In the genomic region with DNA sequence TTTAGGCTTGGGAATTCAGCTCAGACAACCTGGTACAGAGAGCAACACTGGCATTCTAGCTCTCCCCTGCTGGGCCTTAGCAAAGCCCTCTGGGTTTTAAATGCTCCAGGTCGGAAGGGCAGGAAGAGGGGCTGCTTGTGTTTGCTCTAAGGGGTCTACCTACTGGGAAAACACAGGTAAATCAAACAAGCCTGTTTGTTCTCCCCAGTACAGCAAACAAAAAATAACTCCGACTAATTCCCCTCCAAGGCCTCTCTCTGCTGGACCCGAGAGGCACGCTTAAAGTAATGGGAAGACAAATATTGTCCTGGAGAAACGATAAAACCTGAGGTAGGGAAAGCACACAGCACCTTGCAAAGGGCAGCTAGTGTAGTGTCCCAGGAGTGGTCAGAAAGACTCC, we compare ENCODE assay signal across 29 mouse cellular contexts.
A peak's percentile ranks its signal among the peaks of the same experiment; 100 is the strongest.
DNase-seq lines count a peak whose midpoint lies in the region; ATAC-seq and TF ChIP-seq lines count a peak whose summit lies in the region.
"Had no signal": no experiment of that assay in that cellular context is flagged by ENCODE, and none has a peak within 500 bp of the region (broad histone marks: within the 10 kb centered on the region; RNA-seq: fewer than 3 reads in every experiment).

No protein-coding gene starts in this region.

- DNase-seq in lung, adult 18-20 months, result no peak
- DNase-seq in yolk sac, embryonic 10.5 days (ENCODE audit: low spot score), result peak; percentile 18
- no peak for DNase-seq in ovary, postnatal 10 days (ENCODE audit: low spot score)
- DNase-seq: adrenal gland, postnatal 10 days; adrenal gland, postnatal 36 days; cerebellum, adult 11-12 months; cerebellum, adult 8-10 months; cerebellum, postnatal 10 days; cerebellum, postnatal 36 days; embryo, embryonic 11 days; gastrocnemius, postnatal 25 days; heart, adult 18-20 months; heart, postnatal 10 days; heart, postnatal 36 days had no signal

- no peak overlapping the region for H3K9ac ChIP-seq in intestine, embryonic 15.5 days
- H3K9ac ChIP-seq in intestine, postnatal 0 days (ENCODE audit: low read depth, low read length), result no peak overlapping the region
- H3K9ac ChIP-seq in lung, embryonic 16.5 days (ENCODE audit: low read length), result no peak overlapping the region
- no peak overlapping the region for H3K9ac ChIP-seq in stomach, embryonic 15.5 days
- H3K9ac ChIP-seq: embryonic facial prominence, embryonic 13.5 days; forebrain, embryonic 12.5 days; forebrain, embryonic 15.5 days; heart, embryonic 12.5 days; heart, embryonic 15.5 days; hindbrain, embryonic 13.5 days had no signal

- no peak overlapping the region for H3K4me2 ChIP-seq in intestine, embryonic 15.5 days (replicated peaks)
- no peak overlapping the region for H3K4me2 ChIP-seq in intestine, postnatal 0 days (replicated peaks; ENCODE audit: low read depth)
- no peak overlapping the region for H3K4me2 ChIP-seq in lung, embryonic 16.5 days (ENCODE audit: low read depth, low read length)
- no peak overlapping the region for H3K4me2 ChIP-seq in stomach, embryonic 15.5 days
- H3K4me2 ChIP-seq: embryonic facial prominence, embryonic 13.5 days; forebrain, embryonic 12.5 days; forebrain, embryonic 15.5 days; heart, embryonic 12.5 days; heart, embryonic 15.5 days; hindbrain, embryonic 13.5 days had no signal

- H3K27ac ChIP-seq in intestine, embryonic 15.5 days, result no peak overlapping the region
- H3K27ac ChIP-seq in intestine, postnatal 0 days (ENCODE audit: low read depth, low read length), result no peak overlapping the region
- H3K27ac ChIP-seq in lung, embryonic 16.5 days (ENCODE audit: low read length), result no peak overlapping the region
- H3K27ac ChIP-seq in stomach, embryonic 15.5 days, result peak overlapping the region; percentile 76; the same call in 1 of the 2 replicates
- H3K27ac ChIP-seq: embryonic facial prominence, embryonic 10.5 days; embryonic facial prominence, embryonic 13.5 days; forebrain, embryonic 12.5 days; forebrain, embryonic 15.5 days; heart, embryonic 15.5 days; hindbrain, embryonic 10.5 days; hindbrain, embryonic 13.5 days had no signal

- H3K9me3 ChIP-seq in intestine, embryonic 15.5 days, result no peaks in the 10 kb centered on the region
- 0 out of 2 replicates have a peak, but pooled peaks cover 2% of the 10 kb centered on the region for H3K9me3 ChIP-seq in intestine, postnatal 0 days (ENCODE audit: control insufficient read depth)
- H3K9me3 ChIP-seq in lung, embryonic 16.5 days (ENCODE audit: control insufficient read depth, low read length), result peaks cover 3% of the 10 kb centered on the region; the same call in 1 of the 2 replicates
- H3K9me3 ChIP-seq in stomach, embryonic 15.5 days, result no peaks in the 10 kb centered on the region
- H3K9me3 ChIP-seq: embryonic facial prominence, embryonic 13.5 days; heart, embryonic 15.5 days had no signal

- no peaks in the 10 kb centered on the region for H3K27me3 ChIP-seq in intestine, embryonic 15.5 days (replicated peaks)
- no peaks in the 10 kb centered on the region for H3K27me3 ChIP-seq in intestine, postnatal 0 days (replicated peaks; ENCODE audit: control insufficient read depth, insufficient read depth, low read length)
- H3K27me3 ChIP-seq in lung, embryonic 16.5 days (ENCODE audit: control insufficient read depth, insufficient read depth, low read depth, low read length), result no peaks in the 10 kb centered on the region
- H3K27me3 ChIP-seq in stomach, embryonic 15.5 days (replicated peaks), result no peaks in the 10 kb centered on the region
- H3K27me3 ChIP-seq: forebrain, embryonic 12.5 days; forebrain, embryonic 15.5 days; hindbrain, embryonic 13.5 days had no signal

- 66% methylated on average over 5 of the region's 5 CpGs for WGBS in intestine, embryonic 15.5 days
- 66% methylated on average over 5 of the region's 5 CpGs for WGBS in intestine, postnatal 0 days
- 55% methylated on average over 5 of the region's 5 CpGs for WGBS in lung, embryonic 16.5 days
- WGBS in stomach, embryonic 15.5 days, result 58% methylated on average over 5 of the region's 5 CpGs

- peak; percentile 25; the same call in 1 of the 2 replicates for ATAC-seq in intestine, embryonic 15.5 days
- ATAC-seq in intestine, postnatal 0 days, result no peak
- peak; percentile 20; the same call in 1 of the 2 replicates for ATAC-seq in lung, embryonic 16.5 days (ENCODE audit: low read depth)
- peak; percentile 84 for ATAC-seq in stomach, embryonic 15.5 days (ENCODE audit: insufficient read depth, low FRiP score, low read depth)
- no peak for ATAC-seq in cerebellum, adult (ENCODE audit: insufficient number of reproducible peaks, low FRiP score, low TSS enrichment)
- ATAC-seq: activated CD4-positive, CD25-positive, alpha-beta regulatory T cell, adult 4 months; forebrain, embryonic 15.5 days had no signal

- no peaks in the 10 kb centered on the region for H3K36me3 ChIP-seq in intestine, embryonic 15.5 days
- H3K36me3 ChIP-seq in intestine, postnatal 0 days (ENCODE audit: control insufficient read depth, insufficient read depth), result no peaks in the 10 kb centered on the region
- no peaks in the 10 kb centered on the region for H3K36me3 ChIP-seq in lung, embryonic 16.5 days (ENCODE audit: control insufficient read depth, insufficient read depth, low read length)
- no peaks in the 10 kb centered on the region for H3K36me3 ChIP-seq in stomach, embryonic 15.5 days
- H3K36me3 ChIP-seq: embryonic facial prominence, embryonic 10.5 days; embryonic facial prominence, embryonic 13.5 days; forebrain, embryonic 12.5 days; forebrain, embryonic 15.5 days; heart, embryonic 12.5 days; heart, embryonic 15.5 days; hindbrain, embryonic 10.5 days; hindbrain, embryonic 13.5 days had no signal

- no peak overlapping the region for H3K4me3 ChIP-seq in intestine, embryonic 15.5 days (replicated peaks)
- no peak overlapping the region for H3K4me3 ChIP-seq in intestine, postnatal 0 days (ENCODE audit: low read depth, low read length)
- no peak overlapping the region for H3K4me3 ChIP-seq in lung, embryonic 16.5 days (ENCODE audit: low read length)
- no peak overlapping the region for H3K4me3 ChIP-seq in stomach, embryonic 15.5 days (replicated peaks)
- H3K4me3 ChIP-seq: embryonic facial prominence, embryonic 10.5 days; embryonic facial prominence, embryonic 13.5 days; erythroblast, embryonic 14.5 days; forebrain, embryonic 12.5 days; forebrain, embryonic 15.5 days; heart, embryonic 12.5 days; heart, embryonic 15.5 days; hindbrain, embryonic 10.5 days; hindbrain, embryonic 13.5 days had no signal

- H3K4me1 ChIP-seq in intestine, embryonic 15.5 days (replicated peaks), result no peaks in the 10 kb centered on the region
- no peaks in the 10 kb centered on the region for H3K4me1 ChIP-seq in intestine, postnatal 0 days (replicated peaks; ENCODE audit: control insufficient read depth, insufficient read depth, low read length)
- no peaks in the 10 kb centered on the region for H3K4me1 ChIP-seq in lung, embryonic 16.5 days (replicated peaks; ENCODE audit: control insufficient read depth, insufficient read depth, low read length)
- H3K4me1 ChIP-seq in stomach, embryonic 15.5 days, result no peaks in the 10 kb centered on the region
- H3K4me1 ChIP-seq: embryonic facial prominence, embryonic 13.5 days; forebrain, embryonic 12.5 days; heart, embryonic 12.5 days; heart, embryonic 15.5 days; hindbrain, embryonic 13.5 days had no signal

- TF ChIP-seq CTCF in intestine, postnatal 0 days (IDR thresholded peaks at IDR 0.05; ENCODE audit: low read depth), result no peak

Comparison
In these comparisons a context has a peak if more than half of its experiments do, and no peak if none do; other contexts are left out.
1. ATAC-seq: peak in intestine, embryonic 15.5 days (single experiment), lung, embryonic 16.5 days (single experiment) and stomach, embryonic 15.5 days (single experiment); none in intestine, postnatal 0 days (single experiment) and cerebellum, adult (single experiment).